Mouse (Mus musculus) c-Kit-positive CD71-positive TER-119-positive erythroid progenitor cells, embryonic 14.5 days (primary cell): ENCODE data around the gene Il23r.

Source experiments
- DNase-seq: peaks from one replicate; pipeline ENCODE4 v3.0.0-alpha.2; 2013; ENCODE audit warnings: low spot score

Il23r gene

GRCm38 (mm10) chr6:67431808-67432207, 59.8 kb downstream of the Il23r start:
- no peak for DNase-seq

DNA sequence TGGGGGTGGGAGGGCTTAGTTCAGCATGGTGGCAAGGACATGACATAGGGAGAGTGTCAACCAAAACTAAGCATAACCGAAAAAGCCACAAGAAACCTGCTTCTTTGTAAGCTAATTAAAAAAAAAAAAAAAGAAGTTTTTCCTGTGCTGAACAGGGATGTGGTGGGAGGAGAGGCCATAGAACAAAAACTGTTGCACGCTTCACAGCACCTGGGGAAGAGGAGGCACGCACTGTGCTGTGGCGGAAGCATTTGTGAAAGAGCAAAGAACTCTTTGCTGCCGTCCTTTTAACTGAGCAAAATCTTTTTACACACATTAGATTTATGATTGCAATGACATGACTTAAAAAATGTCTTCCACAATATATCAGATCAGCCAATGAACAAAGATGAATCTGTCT, 69.9 kb downstream of the Il23r start:
- DNase-seq = no peak

- DNase-seq = no peak
Measured at GRCm38 (mm10) chr6:67416557-67416956, 75.1 kb downstream of the Il23r start.

DNA sequence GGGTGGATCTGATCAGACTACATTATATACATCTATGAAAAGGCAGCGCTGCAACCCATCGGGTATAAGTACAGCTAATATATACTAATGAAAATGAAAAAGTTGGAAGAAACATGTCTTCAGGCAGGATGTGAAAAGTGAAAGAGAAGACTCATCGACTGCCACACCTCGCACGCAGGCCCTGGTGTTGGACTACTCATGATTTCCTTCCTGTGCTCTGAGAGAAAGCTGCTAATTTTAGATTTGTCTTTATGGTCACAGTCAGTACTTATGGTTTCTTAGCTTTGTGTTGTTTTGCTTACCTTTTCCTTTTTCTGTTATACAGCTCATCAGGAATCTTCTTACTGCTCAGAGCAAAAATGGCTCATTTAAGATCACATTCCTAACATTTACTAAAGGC, 76.4 kb downstream of the Il23r start:
- no peak for DNase-seq

DNA sequence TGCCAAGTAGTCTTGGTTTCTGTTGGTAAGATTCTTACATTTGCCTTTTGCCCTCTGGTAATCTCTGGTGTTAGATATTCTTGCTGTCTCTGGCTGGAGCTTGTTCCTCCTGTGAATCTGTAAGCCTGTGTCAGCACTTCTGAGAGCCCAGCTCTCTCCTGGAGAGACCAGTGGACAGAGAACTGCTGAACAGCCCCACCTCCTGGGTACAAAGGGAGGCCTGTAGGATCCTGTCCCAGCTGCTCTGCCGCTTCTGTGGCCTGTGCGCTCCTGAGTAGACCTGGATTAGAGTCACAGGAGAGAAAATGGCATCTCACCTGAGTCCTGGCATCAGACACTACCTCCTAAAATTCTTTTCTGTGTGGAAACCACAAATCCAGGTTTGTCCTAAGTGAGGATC, 78.3 kb downstream of the Il23r start:
- DNase-seq = no peak

DNA sequence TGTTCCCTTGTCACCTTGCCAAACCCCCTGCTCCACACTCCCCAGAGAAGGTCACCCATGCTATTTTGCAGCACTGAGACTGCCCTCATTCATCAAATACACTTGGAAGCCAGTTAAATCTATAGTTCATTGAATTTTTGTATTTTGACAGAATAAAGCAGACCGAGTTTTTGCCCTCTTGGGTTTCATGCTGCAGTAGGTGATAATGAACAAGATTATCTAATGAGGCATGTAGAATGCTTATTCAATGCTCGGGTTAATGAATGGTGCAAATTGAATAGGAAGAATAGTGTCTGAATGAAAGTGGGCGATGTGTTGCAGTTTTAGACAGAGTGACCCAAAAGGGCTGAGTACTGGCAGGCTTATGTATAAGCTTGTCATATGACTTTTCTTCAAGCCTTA, 86.4 kb downstream of the Il23r start:
- no peak for DNase-seq

DNA sequence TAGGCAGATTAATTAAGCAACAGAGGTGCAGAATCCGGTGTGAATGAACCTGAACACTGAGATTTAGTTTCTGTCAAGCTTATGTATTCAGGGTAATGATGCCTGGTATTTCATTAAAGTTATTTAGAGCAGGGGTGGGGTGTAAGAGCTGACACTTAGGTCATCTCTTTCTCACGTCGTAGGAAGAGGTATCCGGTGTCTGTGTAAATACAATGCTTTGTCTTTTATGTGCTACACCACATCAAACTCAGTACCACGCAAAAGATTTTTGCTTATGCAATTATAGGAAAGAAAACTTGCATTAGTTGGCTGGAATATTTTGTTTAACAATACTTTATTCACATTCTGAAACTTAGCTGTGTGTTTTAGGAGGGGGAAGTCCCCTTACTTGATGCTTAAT, 92.1 kb downstream of the Il23r start:
- DNase-seq = no peak

- no peak for DNase-seq
Measured at GRCm38 (mm10) chr6:67375982-67376391, 115.7 kb downstream of the Il23r start, which contains the start of gene Il12rb2. Gene Il12rb2 (minus strand): TSS chr6:67376188.
